Mouse (Mus musculus): Measurements from ENCODE around the gene Rab43. TPM values are rescaled to one million over a fixed set of nuclear protein-coding genes. Genes with fewer than 3 reads are reported as not detected.

The Rab43 gene
- total and polyA plus RNA-seq, 2 experiments = 71.9 to 106 TPM

DNA sequence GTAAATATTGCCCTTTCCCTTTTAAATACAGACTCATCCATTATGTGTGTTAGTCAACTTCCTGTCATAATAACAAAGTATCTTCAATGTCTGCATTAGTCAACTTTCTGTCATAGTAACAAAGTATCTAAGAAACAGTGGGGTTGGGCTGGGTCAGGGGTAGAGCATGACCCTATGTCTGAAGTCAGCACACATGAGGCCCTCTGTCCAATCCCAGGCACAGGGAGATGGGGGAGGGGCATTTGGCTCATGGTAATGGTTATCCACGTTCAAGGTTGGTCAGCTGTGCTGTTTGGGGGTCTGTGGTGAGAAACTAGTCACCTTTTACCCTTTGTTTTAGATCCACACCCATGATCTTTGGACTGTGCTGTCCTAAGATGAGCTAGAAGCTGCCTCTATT, 66.7 kb downstream of the Rab43 start:
- Histone ChIP-seq H3K9ac (ENCODE audit: low read depth, low read length) (no peak overlapping the region), H3K27me3 (ENCODE audit: control insufficient read depth, insufficient read depth, low read length) (no peaks in the 10 kb centered on the region), H3K79me2 (ENCODE audit: control insufficient read depth, insufficient read depth, low read length) (no peaks in the 10 kb centered on the region), H3K36me3 (ENCODE audit: control insufficient read depth, insufficient read depth, low read length) (no peaks in the 10 kb centered on the region), H3K4me1 (ENCODE audit: control insufficient read depth, insufficient read depth, low read length) (no peaks in the 10 kb centered on the region), H3K4me3 (ENCODE audit: insufficient read depth, low read depth, low read length) (no peak overlapping the region), H3K27ac (replicated peaks; ENCODE audit: insufficient read depth, low read depth, low read length) (no peak overlapping the region)
- TF ChIP-seq POLR2A (IDR thresholded peaks at IDR 0.05; ENCODE audit: extremely low read depth, insufficient read depth, low read length) (no peak), CTCF (IDR thresholded peaks at IDR 0.05; ENCODE audit: low read depth, low read length) (no peak)
- no peak for DNase-seq (ENCODE audit: extremely low read depth, low read depth, low spot score)
- 22% methylated on average over 1 of the region's 1 CpGs for WGBS

DNA sequence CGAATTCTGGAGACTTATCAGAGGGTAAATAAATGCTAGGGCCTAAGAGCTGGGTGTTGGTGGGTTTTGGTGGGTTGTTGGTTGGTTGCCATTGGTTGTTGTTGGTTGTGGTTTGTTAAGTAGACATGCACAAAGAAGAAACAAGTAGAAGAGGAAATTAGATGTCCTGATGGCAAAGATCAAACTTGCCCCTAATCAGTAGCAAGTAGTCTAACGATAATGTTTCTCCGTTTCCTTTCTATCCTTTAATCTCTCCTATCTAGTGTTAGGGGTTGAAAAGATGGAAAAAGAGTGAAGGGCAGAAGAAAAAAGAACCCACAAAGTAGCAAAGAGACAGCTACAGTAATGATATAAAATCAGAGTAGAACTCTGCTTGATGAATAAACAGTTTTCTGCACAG, 67.3 kb downstream of the Rab43 start:
- no peak overlapping the region for H3K27ac ChIP-seq (replicated peaks; ENCODE audit: insufficient read depth, low read depth, low read length)
- TF ChIP-seq POLR2A (IDR thresholded peaks at IDR 0.05; ENCODE audit: extremely low read depth, insufficient read depth, low read length) = no peak
- no peak for TF ChIP-seq CTCF (IDR thresholded peaks at IDR 0.05; ENCODE audit: low read depth, low read length)
- H3K4me3 ChIP-seq (ENCODE audit: insufficient read depth, low read depth, low read length) = no peak overlapping the region
- 85% methylated on average over 3 of the region's 3 CpGs for WGBS
- H3K79me2 ChIP-seq (ENCODE audit: control insufficient read depth, insufficient read depth, low read length) = no peaks in the 10 kb centered on the region
- no peak for DNase-seq (ENCODE audit: extremely low read depth, low read depth, low spot score)
- H3K27me3 ChIP-seq (ENCODE audit: control insufficient read depth, insufficient read depth, low read length) = no peaks in the 10 kb centered on the region
- H3K36me3 ChIP-seq (ENCODE audit: control insufficient read depth, insufficient read depth, low read length) = no peaks in the 10 kb centered on the region
- H3K9ac ChIP-seq (ENCODE audit: low read depth, low read length) = no peak overlapping the region
- no peaks in the 10 kb centered on the region for H3K4me1 ChIP-seq (ENCODE audit: control insufficient read depth, insufficient read depth, low read length)

DNA sequence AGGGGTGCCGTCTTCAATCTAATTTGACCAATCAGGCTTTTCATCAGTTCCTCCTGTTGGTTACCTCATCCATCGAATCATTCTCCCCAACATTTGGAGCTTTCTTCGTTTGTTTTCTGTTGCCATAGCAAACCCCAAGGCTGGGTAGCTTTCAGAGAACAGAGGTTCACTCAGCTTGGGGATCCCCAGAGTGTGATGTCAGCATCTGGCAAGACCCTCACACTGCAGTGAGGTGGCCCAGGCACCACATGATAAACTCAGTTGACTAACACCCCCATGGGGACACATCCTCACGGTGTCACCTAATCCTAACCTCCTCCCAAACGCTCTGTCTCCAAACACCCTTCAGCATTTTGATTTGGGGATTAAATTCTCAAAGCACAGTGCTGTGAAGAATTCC, 68.7 kb downstream of the Rab43 start:
- Histone ChIP-seq H3K4me1 (ENCODE audit: control insufficient read depth, insufficient read depth, low read length) (no peaks in the 10 kb centered on the region; the same call in 1 of the 2 replicates), H3K9ac (ENCODE audit: low read depth, low read length) (no peak overlapping the region), H3K27ac (replicated peaks; ENCODE audit: insufficient read depth, low read depth, low read length) (no peak overlapping the region), H3K27me3 (ENCODE audit: control insufficient read depth, insufficient read depth, low read length) (no peaks in the 10 kb centered on the region), H3K36me3 (ENCODE audit: control insufficient read depth, insufficient read depth, low read length) (no peaks in the 10 kb centered on the region), H3K4me3 (ENCODE audit: insufficient read depth, low read depth, low read length) (no peak overlapping the region), H3K79me2 (ENCODE audit: control insufficient read depth, insufficient read depth, low read length) (no peaks in the 10 kb centered on the region)
- TF ChIP-seq POLR2A (IDR thresholded peaks at IDR 0.05; ENCODE audit: extremely low read depth, insufficient read depth, low read length) = no peak
- TF ChIP-seq CTCF (IDR thresholded peaks at IDR 0.05; ENCODE audit: low read depth, low read length) = no peak
- DNase-seq (ENCODE audit: extremely low read depth, low read depth, low spot score) = no peak
- WGBS = 85% methylated on average over 5 of the region's 5 CpGs

DNA sequence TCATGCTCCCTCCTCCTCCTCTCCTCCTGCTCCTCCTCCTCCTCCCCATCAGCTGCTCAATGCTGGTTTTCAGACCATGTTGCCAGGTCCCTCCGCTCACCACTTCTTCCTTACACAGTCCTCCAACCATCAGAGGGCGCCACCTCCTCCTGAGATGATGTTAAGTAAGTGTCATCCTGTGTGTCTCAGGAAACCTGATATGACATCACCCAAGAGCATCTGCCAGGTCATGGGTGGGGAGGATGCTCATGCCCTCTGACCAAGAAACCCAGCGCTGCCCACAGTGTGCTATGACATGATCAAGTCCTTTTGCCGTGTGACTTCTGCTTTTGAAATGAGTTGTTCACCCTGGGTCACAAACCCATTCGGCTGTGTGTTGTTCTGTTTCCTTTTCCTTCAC, 69.2 kb downstream of the Rab43 start:
- WGBS = 87% methylated on average over 5 of the region's 5 CpGs
- Histone ChIP-seq H3K27ac (replicated peaks; ENCODE audit: insufficient read depth, low read depth, low read length) (no peak overlapping the region), H3K9ac (ENCODE audit: low read depth, low read length) (no peak overlapping the region), H3K36me3 (ENCODE audit: control insufficient read depth, insufficient read depth, low read length) (no peaks in the 10 kb centered on the region), H3K27me3 (ENCODE audit: control insufficient read depth, insufficient read depth, low read length) (no peaks in the 10 kb centered on the region), H3K79me2 (ENCODE audit: control insufficient read depth, insufficient read depth, low read length) (no peaks in the 10 kb centered on the region), H3K4me1 (ENCODE audit: control insufficient read depth, insufficient read depth, low read length) (no peaks in the 10 kb centered on the region; the same call in 1 of the 2 replicates), H3K4me3 (ENCODE audit: insufficient read depth, low read depth, low read length) (no peak overlapping the region)
- DNase-seq (ENCODE audit: extremely low read depth, low read depth, low spot score) = no peak
- peak; percentile 22; the same call in 1 of the 2 replicates for TF ChIP-seq CTCF (IDR thresholded peaks at IDR 0.05; ENCODE audit: low read depth, low read length)
- no peak for TF ChIP-seq POLR2A (IDR thresholded peaks at IDR 0.05; ENCODE audit: extremely low read depth, insufficient read depth, low read length)

DNA sequence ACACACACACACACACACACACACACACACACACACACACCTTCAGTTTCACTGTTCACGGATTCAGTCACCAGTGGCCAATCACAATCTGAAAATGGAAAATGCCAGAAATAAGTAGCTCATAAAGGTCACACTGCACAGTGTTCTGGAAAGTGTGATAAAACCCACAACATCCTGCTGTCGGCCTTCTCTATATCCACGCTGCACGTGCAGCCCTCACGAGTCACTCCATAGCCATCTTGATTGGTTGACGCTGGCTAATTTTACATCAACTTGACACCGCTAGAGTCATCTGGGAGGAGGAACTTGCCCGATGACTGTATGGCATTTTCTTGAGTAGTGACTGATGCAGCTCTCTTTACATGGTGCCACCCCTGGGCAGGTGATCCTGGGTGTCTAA, 70.0 kb downstream of the Rab43 start:
- no peak overlapping the region for H3K27ac ChIP-seq (replicated peaks; ENCODE audit: insufficient read depth, low read depth, low read length)
- no peaks in the 10 kb centered on the region for H3K79me2 ChIP-seq (ENCODE audit: control insufficient read depth, insufficient read depth, low read length)
- H3K36me3 ChIP-seq (ENCODE audit: control insufficient read depth, insufficient read depth, low read length) = no peaks in the 10 kb centered on the region
- no peak overlapping the region for H3K4me3 ChIP-seq (ENCODE audit: insufficient read depth, low read depth, low read length)
- H3K27me3 ChIP-seq (ENCODE audit: control insufficient read depth, insufficient read depth, low read length) = no peaks in the 10 kb centered on the region
- TF ChIP-seq CTCF (IDR thresholded peaks at IDR 0.05; ENCODE audit: low read depth, low read length) (no peak), POLR2A (IDR thresholded peaks at IDR 0.05; ENCODE audit: extremely low read depth, insufficient read depth, low read length) (no peak)
- whole genome bisulfite sequencing = 87% methylated on average over 8 of the region's 8 CpGs
- H3K9ac ChIP-seq (ENCODE audit: low read depth, low read length) = no peak overlapping the region
- no peak for DNase-seq (ENCODE audit: extremely low read depth, low read depth, low spot score)
- no peaks in the 10 kb centered on the region; the same call in 1 of the 2 replicates for H3K4me1 ChIP-seq (ENCODE audit: control insufficient read depth, insufficient read depth, low read length)

DNA sequence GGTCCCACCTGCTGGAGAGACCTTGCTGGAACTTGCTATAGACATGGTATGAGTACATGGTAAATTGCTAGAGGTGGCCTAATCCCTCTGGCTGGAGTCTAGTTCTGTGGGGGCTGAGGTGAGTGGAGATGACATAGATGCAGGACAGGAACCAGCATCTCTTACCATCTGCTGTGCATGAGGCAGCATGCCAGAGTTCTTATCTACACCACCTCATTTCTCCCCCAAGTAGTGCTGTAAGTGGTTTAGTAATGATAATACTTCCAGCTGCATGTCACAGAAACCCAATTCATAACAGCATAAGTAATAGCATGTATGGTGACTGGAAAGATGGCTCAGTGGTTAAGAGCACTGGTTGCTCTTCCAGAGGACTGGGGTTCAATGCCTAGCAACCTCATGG, 71.5 kb downstream of the Rab43 start:
- Histone ChIP-seq H3K9ac (ENCODE audit: low read depth, low read length) (no peak overlapping the region), H3K27ac (replicated peaks; ENCODE audit: insufficient read depth, low read depth, low read length) (no peak overlapping the region), H3K4me1 (ENCODE audit: control insufficient read depth, insufficient read depth, low read length) (no peaks in the 10 kb centered on the region; the same call in 1 of the 2 replicates), H3K27me3 (ENCODE audit: control insufficient read depth, insufficient read depth, low read length) (no peaks in the 10 kb centered on the region), H3K4me3 (ENCODE audit: insufficient read depth, low read depth, low read length) (no peak overlapping the region), H3K79me2 (ENCODE audit: control insufficient read depth, insufficient read depth, low read length) (no peaks in the 10 kb centered on the region), H3K36me3 (ENCODE audit: control insufficient read depth, insufficient read depth, low read length) (no peaks in the 10 kb centered on the region)
- DNase-seq (ENCODE audit: extremely low read depth, low read depth, low spot score) = no peak
- no peak for TF ChIP-seq CTCF (IDR thresholded peaks at IDR 0.05; ENCODE audit: low read depth, low read length)

Data from liver, adult 2 months (tissue).